Mouse (Mus musculus) gastrocnemius, adult 2 months (tissue): Measurements from ENCODE around the gene Kazn. TPM values are rescaled to one million over a fixed set of nuclear protein-coding genes. Genes with fewer than 3 reads are reported as not detected.

Experiments used
- DNase-seq: peaks from one replicate; pipeline ENCODE4 v3.0.0; 2022
- H3K27ac ChIP-seq: fragments of 200-600 bp; 2 replicates; pipeline ENCODE4 v1.8.1; 2022; ENCODE audit warnings: mild to moderate bottlenecking
- H3K4me3 ChIP-seq: fragments of 200-600 bp; 2 replicates; pipeline ENCODE4 v1.8.1; 2022; ENCODE audit warnings: mild to moderate bottlenecking, moderate library complexity
- CTCF ChIP-seq: fragments of 200-600 bp; IDR thresholded peaks from 2 replicates; pipeline ENCODE4 v1.8.1; 2022; ENCODE audit warnings: antibody characterized with exemption, mild to moderate bottlenecking, moderate library complexity
- intact Hi-C: fragments of 180-260 bp; cut with DNase I; formaldehyde crosslinking; loops from one replicate; pipeline ENCODE4 v1.15.1; 2025
- total RNA-seq, 2 experiments: library from RNA; stranded (reverse); gene quantifications; 2 replicates each; pipeline ENCODE4 v1.2.3; 2021

Kazn gene
- total RNA-seq, 2 experiments from 2014 or later, result 1.5 to 2.3 TPM

DNA sequence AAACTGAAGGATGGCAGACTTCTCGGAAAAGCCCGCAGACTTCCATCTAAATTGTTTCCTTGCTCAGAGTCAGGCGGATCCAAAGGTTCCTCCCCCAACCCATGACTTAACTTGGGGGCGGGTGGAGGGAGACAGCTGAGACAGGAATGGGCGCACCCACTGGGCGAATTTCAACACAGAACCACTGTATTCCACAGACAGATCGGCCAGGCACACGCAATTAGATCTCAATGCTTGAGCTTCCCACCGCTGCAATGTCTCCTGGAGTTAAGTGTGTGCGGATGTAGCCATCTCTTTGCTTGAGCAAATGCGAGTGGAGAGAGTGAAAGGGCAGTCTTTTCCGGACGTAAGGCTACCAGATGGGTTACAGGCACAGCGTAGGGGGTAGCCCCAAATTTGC, 1.2 kb downstream of the Kazn start:
- Histone ChIP-seq H3K27ac (peak overlapping the region; percentile 79), H3K4me3 (peak overlapping the region; percentile 79)
- intact Hi-C loops, result loop anchor here (2.0 kb wide), 1 partner anchor 85 kb away; no protein-coding TSS in a partner anchor
- DNase-seq, result peak; percentile 55
- no peak for TF ChIP-seq CTCF

DNA sequence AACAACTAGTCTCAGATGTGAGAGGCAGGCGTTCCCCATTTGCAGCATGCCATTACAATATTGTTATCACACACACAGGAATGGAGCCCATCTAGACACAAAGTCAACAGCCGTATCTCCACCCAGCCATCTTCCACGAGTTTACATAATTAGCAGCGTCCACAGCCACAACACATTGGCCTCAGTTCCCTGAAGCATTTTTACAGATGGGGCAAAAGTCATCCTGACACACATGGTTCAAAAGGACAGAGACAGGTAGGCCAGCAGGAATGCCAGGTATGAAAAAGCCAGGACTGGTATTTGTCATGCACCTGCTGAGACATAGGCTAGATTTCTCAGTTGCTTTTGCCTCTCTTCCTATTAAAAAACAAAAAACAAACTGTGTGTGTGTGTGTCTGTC, 2.5 kb downstream of the Kazn start:
- Histone ChIP-seq H3K27ac (no peak overlapping the region), H3K4me3 (no peak overlapping the region)
- intact Hi-C loops, result no loop called here
- DNase-seq, result no peak
- TF ChIP-seq CTCF, result no peak

DNA sequence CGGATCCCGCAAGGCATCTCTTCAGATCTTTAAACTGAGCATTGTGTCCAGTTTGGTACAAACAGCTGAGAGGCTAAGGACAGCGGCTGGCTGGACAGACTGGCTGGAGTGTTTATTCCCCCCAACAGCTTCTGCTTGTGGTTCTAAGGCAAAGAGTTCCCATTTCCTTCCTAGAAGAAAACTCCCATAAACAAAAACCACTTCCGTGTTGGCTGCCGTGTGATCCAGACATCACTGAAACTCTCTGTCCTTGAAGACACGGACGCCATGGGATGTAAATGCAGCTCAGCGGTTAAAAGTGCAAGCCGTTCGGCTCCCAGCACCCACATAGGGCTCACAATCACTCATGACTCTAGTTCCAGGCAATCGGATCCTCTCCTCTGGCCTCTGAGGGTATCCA, 3.8 kb downstream of the Kazn start:
- H3K4me3 ChIP-seq, result no peak overlapping the region
- no peak for DNase-seq
- H3K27ac ChIP-seq, result no peak overlapping the region
- intact Hi-C loops, result no loop called here
- no peak for TF ChIP-seq CTCF

DNA sequence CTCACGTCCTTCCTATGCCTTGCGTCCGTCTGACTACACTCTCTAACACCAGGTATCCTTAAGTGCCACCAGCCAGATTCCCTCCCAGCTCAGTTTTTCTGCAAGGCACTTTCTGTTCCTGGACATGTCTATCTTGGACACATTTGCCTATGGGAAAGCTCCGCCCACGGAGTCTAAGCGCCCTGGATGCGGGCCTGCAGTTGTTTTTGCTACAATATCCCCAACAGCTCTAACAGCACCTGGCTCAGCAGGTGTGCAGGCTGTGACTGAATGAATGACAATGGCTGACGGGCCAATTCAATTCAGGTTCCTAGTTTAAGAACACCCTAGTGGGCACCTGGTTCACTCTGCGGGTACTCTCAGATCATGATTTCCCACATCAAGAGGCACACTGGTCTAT, 4.4 kb downstream of the Kazn start:
- no peak overlapping the region for H3K4me3 ChIP-seq
- no peak overlapping the region for H3K27ac ChIP-seq
- DNase-seq, result no peak
- no peak for TF ChIP-seq CTCF
- intact Hi-C loops, result no loop called here

GRCm38 (mm10) chr4:142228821-142229575, 10.2 kb downstream of the Kazn start:
- no peak for DNase-seq
- Histone ChIP-seq H3K27ac (no peak overlapping the region), H3K4me3 (no peak overlapping the region)
- no peak for TF ChIP-seq CTCF
- intact Hi-C loops, result no loop called here

GRCm38 (mm10) chr4:142223898-142224645, 15.1 kb downstream of the Kazn start:
- Histone ChIP-seq H3K27ac (no peak overlapping the region; the same call in 1 of the 2 replicates), H3K4me3 (no peak overlapping the region)
- intact Hi-C loops, result no loop called here
- DNase-seq, result peak; percentile 38
- TF ChIP-seq CTCF, result no peak

DNA sequence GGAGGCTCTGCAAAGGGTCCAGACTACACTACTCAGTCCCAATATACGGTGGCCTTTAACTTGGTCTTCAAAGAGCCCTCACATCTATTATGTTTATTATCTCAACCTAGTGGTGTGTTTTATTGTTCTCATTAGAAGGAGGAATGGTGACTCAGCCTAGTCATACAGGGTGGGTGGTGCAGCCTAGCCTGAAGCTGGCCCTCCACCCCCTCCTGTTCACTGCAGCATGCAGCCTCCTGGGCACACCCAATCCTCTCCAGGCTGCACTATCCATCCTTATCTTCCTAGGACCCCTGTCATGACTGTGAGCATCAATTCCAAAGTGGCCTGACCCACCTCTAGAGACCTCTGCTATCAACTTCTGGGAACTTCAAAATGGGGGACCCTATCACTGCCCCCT, 16.8 kb downstream of the Kazn start:
- Histone ChIP-seq H3K4me3 (no peak overlapping the region), H3K27ac (no peak overlapping the region)
- intact Hi-C loops, result no loop called here
- DNase-seq, result no peak
- no peak for TF ChIP-seq CTCF

DNA sequence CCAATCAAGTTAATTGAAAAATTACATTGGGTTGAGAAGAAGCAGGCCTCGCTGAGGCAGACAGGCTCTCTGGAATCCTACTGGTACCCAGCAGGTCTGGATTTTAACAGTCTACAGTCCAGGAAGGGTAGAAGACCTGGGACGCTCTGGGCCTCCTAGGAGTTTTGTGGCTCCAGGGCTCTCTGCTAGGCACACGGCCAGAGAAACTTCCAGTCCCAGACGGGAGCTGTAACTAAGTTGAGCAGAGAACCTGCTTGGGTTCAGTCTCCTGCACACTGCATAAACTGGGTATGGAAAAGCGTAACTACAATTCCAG, 17.5 kb downstream of the Kazn start:
- no peak for TF ChIP-seq CTCF
- no peak for DNase-seq
- intact Hi-C loops, result no loop called here
- Histone ChIP-seq H3K27ac (peak overlapping the region; percentile 8; the same call in 1 of the 2 replicates), H3K4me3 (no peak overlapping the region)

DNA sequence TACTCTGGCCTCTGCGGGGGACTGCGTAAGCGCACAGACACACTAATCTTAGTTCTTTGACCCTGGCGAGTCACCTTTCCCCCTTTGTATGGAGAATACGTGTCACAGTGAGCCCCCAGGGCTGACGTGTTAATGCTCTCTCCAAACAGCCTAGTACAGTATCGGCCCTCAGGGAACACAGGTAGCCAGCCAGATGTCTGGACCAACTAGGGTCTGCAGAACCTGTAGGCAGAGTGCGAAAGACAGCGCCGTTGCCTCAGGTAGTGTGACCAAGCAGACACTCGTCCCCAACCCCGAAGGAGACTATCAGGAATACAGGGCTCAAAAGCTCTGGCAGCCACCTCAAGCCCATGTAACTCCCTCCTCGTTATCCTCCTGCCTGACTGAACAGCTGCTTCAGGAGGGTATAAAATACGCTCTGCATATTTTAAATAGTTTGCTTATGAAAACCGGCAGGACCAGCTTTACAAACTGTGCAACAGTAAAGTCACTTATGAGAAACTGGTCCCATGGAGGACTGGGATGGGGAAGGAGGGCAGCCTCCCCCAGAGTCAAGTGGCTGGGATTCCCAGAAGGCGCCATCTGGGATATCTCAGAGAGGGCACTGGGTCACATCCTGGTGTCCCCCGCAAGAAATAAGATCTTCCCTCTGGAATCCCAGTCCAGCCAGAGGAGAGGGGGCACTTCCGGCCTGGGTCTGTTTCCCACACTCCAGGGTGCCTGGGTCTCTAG, 18.0 kb downstream of the Kazn start:
- no peak for TF ChIP-seq CTCF
- no peak for DNase-seq
- intact Hi-C loops, result no loop called here
- peak overlapping the region; percentile 8; the same call in 1 of the 2 replicates for H3K27ac ChIP-seq
- no peak overlapping the region for H3K4me3 ChIP-seq

DNA sequence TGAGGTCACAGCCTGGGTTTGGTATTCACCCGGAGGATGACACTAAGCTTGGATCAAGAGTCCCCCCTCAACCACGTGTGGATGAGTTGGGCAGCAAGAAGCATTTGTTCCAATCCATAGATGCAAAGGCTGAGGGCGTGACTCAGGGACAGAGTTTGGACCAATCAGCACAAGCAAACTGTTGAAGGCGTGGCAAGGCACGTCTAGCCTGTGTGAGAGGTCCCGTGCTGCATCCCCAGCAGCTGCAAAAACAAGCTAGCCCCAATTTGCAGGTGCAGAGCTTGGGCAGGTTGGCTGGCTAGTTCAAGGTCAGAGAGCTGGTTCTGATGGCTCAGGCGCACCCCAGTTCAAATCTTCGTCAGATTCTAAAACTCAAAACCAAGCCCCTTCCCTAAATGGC, 20.2 kb downstream of the Kazn start:
- Histone ChIP-seq H3K27ac (no peak overlapping the region), H3K4me3 (no peak overlapping the region)
- TF ChIP-seq CTCF, result no peak
- no peak for DNase-seq
- intact Hi-C loops, result no loop called here

DNA sequence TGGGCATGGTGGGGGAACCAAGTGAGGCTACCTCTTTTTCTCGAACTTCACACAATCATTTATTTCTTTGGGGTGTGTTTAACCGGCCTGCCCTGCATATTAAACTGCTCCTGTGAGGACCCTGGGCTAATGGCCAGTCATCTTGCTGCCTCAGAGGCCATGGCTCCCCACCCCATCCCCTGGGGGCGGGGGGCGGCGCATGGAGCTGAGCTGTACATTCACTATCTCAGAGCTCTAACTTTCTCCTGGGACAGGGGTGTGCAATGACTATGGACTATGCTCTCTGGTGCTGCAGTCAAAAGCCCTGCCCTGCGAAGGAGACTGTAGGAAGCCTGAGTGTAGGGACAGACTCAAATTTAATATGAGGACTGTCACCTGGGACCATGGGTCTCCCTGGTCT, 22.2 kb downstream of the Kazn start:
- no peak overlapping the region for H3K27ac ChIP-seq
- no peak for TF ChIP-seq CTCF
- no peak overlapping the region for H3K4me3 ChIP-seq
- intact Hi-C loops, result no loop called here
- peak; percentile 45 for DNase-seq

- TF ChIP-seq CTCF, result no peak
- Histone ChIP-seq H3K27ac (no peak overlapping the region), H3K4me3 (no peak overlapping the region)
- intact Hi-C loops, result no loop called here
- DNase-seq, result no peak
Measured at GRCm38 (mm10) chr4:142215760-142216159, 23.4 kb downstream of the Kazn start.

DNA sequence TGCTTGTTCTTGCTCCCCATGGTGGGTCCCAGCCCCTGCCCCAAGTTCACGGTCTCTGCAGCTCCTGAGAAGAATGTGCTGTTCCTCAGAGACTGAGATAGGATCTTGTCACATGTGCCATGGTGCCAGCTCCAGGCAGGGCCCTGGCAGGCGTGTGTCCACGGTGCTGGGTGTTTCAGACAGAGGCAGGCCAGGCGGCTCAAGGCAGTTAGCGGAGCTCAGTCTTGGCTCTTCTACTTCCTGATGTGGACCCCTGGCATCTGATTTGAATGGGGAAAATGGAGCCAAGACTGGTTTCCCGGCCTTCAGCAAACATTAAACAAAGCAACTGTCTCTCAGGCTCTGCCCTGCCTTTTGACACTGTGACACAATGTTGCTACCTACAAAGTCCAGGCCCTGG, 24.7 kb downstream of the Kazn start:
- no peak for DNase-seq
- Histone ChIP-seq H3K27ac (no peak overlapping the region), H3K4me3 (no peak overlapping the region)
- intact Hi-C loops, result no loop called here
- no peak for TF ChIP-seq CTCF
